Mouse (Mus musculus) lung, postnatal 0 days (tissue): Measurements from ENCODE around the gene Egr2. TPM values are rescaled to one million over a fixed set of nuclear protein-coding genes. Genes with fewer than 3 reads are reported as not detected.

Experiments used
- ATAC-seq: fragments of 200-750 bp; cut with Nextera tagmentation; 2 replicates; pipeline ENCODE4 v1.8.0; 2017; ENCODE audit warnings: moderate library complexity
- DNase-seq: peaks from one replicate; pipeline ENCODE4 v3.0.0-alpha.2; 2016; ENCODE audit warnings: low spot score
- H3K27ac ChIP-seq: fragments of 300-500 bp; sonication (generic); 2 replicates; pipeline ENCODE4 v1.5.1; 2014; ENCODE audit warnings: antibody characterized with exemption, mild to moderate bottlenecking, low read length, mixed read lengths
- H3K27me3 ChIP-seq: fragments of 300-500 bp; sonication (generic); replicated peaks from 2 replicates; pipeline ENCODE4 v1.6.1; 2014; ENCODE audit warnings: low read length, mixed read lengths; ENCODE audit not compliant: insufficient read depth
- H3K36me3 ChIP-seq: fragments of 300-500 bp; sonication (generic); 2 replicates; pipeline ENCODE4 v1.6.1; 2014; ENCODE audit warnings: low read length, mixed read lengths; ENCODE audit not compliant: insufficient read depth
- H3K4me1 ChIP-seq: fragments of 300-500 bp; sonication (generic); 2 replicates; pipeline ENCODE4 v1.6.1; 2014; ENCODE audit warnings: antibody characterized with exemption, low read depth, low read length, mixed read lengths; ENCODE audit not compliant: insufficient read depth
- H3K4me2 ChIP-seq: fragments of 300-500 bp; sonication (generic); replicated peaks from 2 replicates; pipeline ENCODE4 v1.6.1; 2014; ENCODE audit warnings: low read depth, mild to moderate bottlenecking, low read length, moderate library complexity, mixed read lengths
- H3K4me3 ChIP-seq: fragments of 300-500 bp; sonication (generic); 2 replicates; pipeline ENCODE4 v1.5.1; 2014; ENCODE audit warnings: low read depth, low read length
- H3K9ac ChIP-seq: fragments of 300-500 bp; sonication (generic); replicated peaks from 2 replicates; pipeline ENCODE4 v1.6.1; 2014; ENCODE audit warnings: low read depth, mild to moderate bottlenecking
- H3K9me3 ChIP-seq: fragments of 300-500 bp; sonication (generic); 2 replicates; pipeline ENCODE4 v1.6.1; 2016; ENCODE audit warnings: low read length, mixed read lengths
- CTCF ChIP-seq: IDR thresholded peaks from 2 replicates; pipeline ENCODE4 v1.5.1; 2016; ENCODE audit warnings: antibody characterized with exemption, mild to moderate bottlenecking
- EP300 ChIP-seq: IDR thresholded peaks from 2 replicates; pipeline ENCODE4 v1.6.1; 2016; ENCODE audit warnings: antibody characterized with exemption, mild to moderate bottlenecking, control low read depth
- WGBS: fragments of 180-500 bp; shearing (Covaris S2); extraction: QIAGEN DNeasy Blood & Tissue Kit; methylation state at CpG from one replicate; pipeline ENCODE4 v1.1.7; 2014; 5-methylcytosine and 5-hydroxymethylcytosine counted together
- polyA plus RNA-seq: library from polyadenylated mRNA; unstranded; fragments of >200 nt; fragmentation: Nextera tagmentation; extraction: Ambion mirVana; gene quantifications from 2 replicates; pipeline ENCODE4 v1.2.1, GENCODE M21; 2015

The Egr2 gene
- 2.1 and 2.6 TPM in 2 replicates for polyA plus RNA-seq

DNA sequence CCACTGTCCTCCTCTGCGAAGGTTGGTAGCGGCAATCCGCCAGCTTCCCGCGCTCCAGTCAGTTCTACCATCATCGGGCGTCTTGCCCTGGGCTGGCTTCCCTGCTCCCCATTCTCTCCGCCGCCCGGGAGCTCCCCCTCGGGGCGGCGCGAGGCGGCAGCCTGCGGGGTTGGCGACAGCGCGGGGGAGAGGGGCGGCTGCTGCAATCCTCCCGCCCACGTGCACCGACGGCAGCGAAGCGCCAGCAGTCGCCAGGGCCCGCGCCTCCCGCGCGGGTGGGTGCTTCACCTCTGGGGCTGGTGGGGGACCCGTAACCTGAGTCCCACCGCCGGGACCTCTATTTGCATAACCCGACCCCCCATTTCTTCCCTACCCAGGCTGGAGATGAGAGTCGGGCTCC, at the start of gene Egr2:
Gene Egr2, plus strand, starts transcription at position 220 of the 400 bp plus-strand sequence.
- TF ChIP-seq CTCF (peak; percentile 42), EP300 (no peak)
- Histone ChIP-seq H3K27me3 (peaks cover 49% of the 10 kb centered on the region), H3K9ac (no peak within 1 kb of the TSS), H3K4me3 (peak within 1 kb of the TSS; percentile 67), H3K4me1 (peaks cover 19% of the 10 kb centered on the region), H3K4me2 (peak within 1 kb of the TSS; percentile 93), H3K27ac (no peak within 1 kb of the TSS), H3K36me3 (no peaks in the 10 kb centered on the region), H3K9me3 (no peaks in the 10 kb centered on the region)
- 6% methylated on average over 23 of the region's 37 CpGs for WGBS
- ATAC-seq (no peak), DNase-seq (no peak)

DNA sequence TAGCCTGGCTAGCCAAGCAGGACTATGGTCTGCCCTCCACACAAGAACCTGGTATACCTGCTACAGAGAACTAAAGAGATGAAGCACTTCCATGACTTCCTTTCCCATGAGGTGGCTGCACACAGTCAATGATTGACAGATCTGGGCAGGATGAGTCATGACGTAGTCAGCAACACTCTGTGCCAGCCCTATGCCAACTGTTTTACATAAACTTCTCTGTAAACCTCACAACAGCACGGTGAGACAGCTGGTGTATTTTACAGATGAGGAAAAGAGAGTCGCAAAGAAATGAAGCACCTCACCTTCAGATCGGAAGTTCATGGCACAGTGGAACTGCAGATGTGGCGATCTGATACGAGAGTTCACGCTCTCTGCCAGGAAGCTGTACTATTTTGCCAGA, 47.8 kb upstream of the Egr2 start:
- 88% methylated on average over 7 of the region's 7 CpGs for WGBS
- H3K9me3 ChIP-seq, result no peaks in the 10 kb centered on the region
- H3K27ac ChIP-seq, result no peak overlapping the region
- H3K4me2 ChIP-seq, result no peak overlapping the region
- H3K27me3 ChIP-seq, result no peaks in the 10 kb centered on the region
- no peaks in the 10 kb centered on the region for H3K36me3 ChIP-seq
- no peak overlapping the region for H3K4me3 ChIP-seq
- no peaks in the 10 kb centered on the region for H3K4me1 ChIP-seq
- H3K9ac ChIP-seq, result no peak overlapping the region
- DNase-seq (no peak), ATAC-seq (no peak)
- TF ChIP-seq EP300, result no peak
- TF ChIP-seq CTCF, result no peak

- H3K9me3 ChIP-seq, result no peaks in the 10 kb centered on the region
- 53% methylated on average over 6 of the region's 6 CpGs for WGBS
- H3K9ac ChIP-seq, result no peak overlapping the region
- no peak overlapping the region for H3K4me3 ChIP-seq
- H3K36me3 ChIP-seq, result no peaks in the 10 kb centered on the region
- no peak overlapping the region for H3K4me2 ChIP-seq
- TF ChIP-seq EP300 (no peak), CTCF (no peak)
- no peaks in the 10 kb centered on the region for H3K27me3 ChIP-seq
- no peak overlapping the region for H3K27ac ChIP-seq
- no peaks in the 10 kb centered on the region for H3K4me1 ChIP-seq
- DNase-seq (no peak), ATAC-seq (no peak)
Observed at GRCm38 (mm10) chr10:67489836-67490235, 45.4 kb upstream of the Egr2 start.

- Histone ChIP-seq H3K4me1 (no peaks in the 10 kb centered on the region), H3K9me3 (no peaks in the 10 kb centered on the region), H3K27ac (no peak overlapping the region), H3K4me3 (no peak overlapping the region), H3K9ac (no peak overlapping the region), H3K36me3 (no peaks in the 10 kb centered on the region), H3K27me3 (no peaks in the 10 kb centered on the region), H3K4me2 (no peak overlapping the region)
- TF ChIP-seq CTCF, result no peak
- TF ChIP-seq EP300, result no peak
- ATAC-seq (no peak), DNase-seq (no peak)
- 66% methylated on average over 5 of the region's 5 CpGs for WGBS
Observed at GRCm38 (mm10) chr10:67490632-67491031, 44.6 kb upstream of the Egr2 start.

GRCm38 (mm10) chr10:67492161-67492571, 43.1 kb upstream of the Egr2 start:
- DNase-seq (no peak), ATAC-seq (no peak)
- H3K9ac ChIP-seq, result no peak overlapping the region
- no peaks in the 10 kb centered on the region for H3K36me3 ChIP-seq
- H3K4me2 ChIP-seq, result no peak overlapping the region
- H3K4me1 ChIP-seq, result no peaks in the 10 kb centered on the region
- H3K4me3 ChIP-seq, result no peak overlapping the region
- 78% methylated on average over 11 of the region's 11 CpGs for WGBS
- no peaks in the 10 kb centered on the region for H3K27me3 ChIP-seq
- TF ChIP-seq CTCF (no peak), EP300 (no peak)
- H3K9me3 ChIP-seq, result no peaks in the 10 kb centered on the region
- H3K27ac ChIP-seq, result no peak overlapping the region

DNA sequence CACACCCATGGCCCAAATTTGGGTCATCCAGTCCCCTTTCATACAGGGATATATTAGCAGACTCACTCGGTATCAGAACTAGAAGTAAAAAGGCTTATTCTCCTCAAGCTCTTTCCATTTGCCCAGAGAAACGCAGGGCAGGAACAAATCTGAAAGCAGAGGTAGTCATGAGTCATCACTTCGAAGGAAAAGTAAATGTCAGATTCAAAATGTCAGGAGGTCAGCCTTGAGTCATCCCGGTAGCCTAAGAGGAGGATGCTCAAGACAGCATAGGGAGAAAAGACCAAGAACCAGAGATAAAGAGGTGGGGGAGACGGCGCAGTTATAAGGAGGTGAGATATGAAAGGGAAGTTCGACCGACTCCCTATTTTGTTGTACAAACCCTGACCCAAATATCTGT, 41.7 kb upstream of the Egr2 start:
- H3K27me3 ChIP-seq, result no peaks in the 10 kb centered on the region
- no peak for TF ChIP-seq EP300
- no peak for TF ChIP-seq CTCF
- no peak for DNase-seq
- no peak overlapping the region for H3K4me2 ChIP-seq
- no peaks in the 10 kb centered on the region for H3K9me3 ChIP-seq
- no peaks in the 10 kb centered on the region for H3K36me3 ChIP-seq
- ATAC-seq, result no peak
- H3K4me1 ChIP-seq, result no peaks in the 10 kb centered on the region
- WGBS, result 60% methylated on average over 8 of the region's 8 CpGs
- no peak overlapping the region for H3K4me3 ChIP-seq
- H3K9ac ChIP-seq, result no peak overlapping the region
- no peak overlapping the region for H3K27ac ChIP-seq
